In genomic region chr8:108889406-108889805, GRCm38 (mm10) we compare ENCODE assay signal across 15 mouse cellular contexts.
DNase-seq lines count a peak whose midpoint lies in the region; ATAC-seq and TF ChIP-seq lines count a peak whose summit lies in the region.
"Had no signal": no experiment of that assay in that cellular context is flagged by ENCODE, and none has a peak within 500 bp of the region (broad histone marks: within the 10 kb centered on the region; RNA-seq: fewer than 3 reads in every experiment).

No protein-coding gene starts in this region.

- H3K4me1 ChIP-seq in heart, embryonic 11.5 days (ENCODE audit: control insufficient read depth, insufficient read depth, low read length), result peaks cover 22% of the 10 kb centered on the region
- peaks cover 54% of the 10 kb centered on the region for H3K4me1 ChIP-seq in thymus, adult 2 months (replicated peaks; ENCODE audit: control insufficient read depth, insufficient read depth, low read length)
- peaks cover 62% of the 10 kb centered on the region for H3K4me1 ChIP-seq in midbrain, embryonic 13.5 days (replicated peaks)

- no peak for TF ChIP-seq POLR2A in thymus, adult 2 months (IDR thresholded peaks at IDR 0.05; ENCODE audit: control insufficient read depth, extremely low read depth, insufficient read depth, low read length, poor library complexity)

- no peak overlapping the region for H3K9ac ChIP-seq in heart, embryonic 11.5 days (ENCODE audit: low read depth, low read length)
- H3K9ac ChIP-seq in midbrain, embryonic 13.5 days (replicated peaks), result peak overlapping the region; percentile 26
- H3K9ac ChIP-seq: heart, embryonic 12.5 days had no signal

- no peaks in the 10 kb centered on the region for H3K27me3 ChIP-seq in heart, embryonic 11.5 days (ENCODE audit: control insufficient read depth, insufficient read depth, low read length)
- no peaks in the 10 kb centered on the region for H3K27me3 ChIP-seq in thymus, adult 2 months (ENCODE audit: control insufficient read depth, insufficient read depth, low read length)
- H3K27me3 ChIP-seq in midbrain, embryonic 13.5 days, result 0 out of 2 replicates have a peak, but pooled peaks cover 4% of the 10 kb centered on the region
- H3K27me3 ChIP-seq: heart, embryonic 12.5 days; Patski had no signal

- ATAC-seq in heart, embryonic 11.5 days (replicated peaks; ENCODE audit: insufficient number of reproducible peaks, low FRiP score, low TSS enrichment), result no peak
- ATAC-seq in midbrain, embryonic 13.5 days, result no peak
- ATAC-seq: Patski had no signal

- no peak overlapping the region for H3K4me3 ChIP-seq in heart, embryonic 11.5 days (ENCODE audit: low read depth, low read length)
- no peak overlapping the region for H3K4me3 ChIP-seq in thymus, adult 2 months (ENCODE audit: control insufficient read depth, insufficient read depth, low read length)
- no peak overlapping the region for H3K4me3 ChIP-seq in midbrain, embryonic 13.5 days (replicated peaks)
- H3K4me3 ChIP-seq: heart, embryonic 12.5 days had no signal

- whole genome bisulfite sequencing in heart, embryonic 11.5 days (ENCODE audit: insufficient replicate concordance), result 55% methylated on average over 5 of the region's 5 CpGs
- WGBS in thymus, adult 2 months, result 98% methylated on average over 5 of the region's 5 CpGs
- WGBS in midbrain, embryonic 13.5 days, result 14% methylated on average over 5 of the region's 5 CpGs

- H3K9me3 ChIP-seq in heart, embryonic 11.5 days (replicated peaks; ENCODE audit: control insufficient read depth, low read length), result no peaks in the 10 kb centered on the region
- no peaks in the 10 kb centered on the region for H3K9me3 ChIP-seq in midbrain, embryonic 13.5 days
- H3K9me3 ChIP-seq: heart, embryonic 12.5 days had no signal

- no peak for TF ChIP-seq CTCF in thymus, adult 2 months (IDR thresholded peaks at IDR 0.05; ENCODE audit: borderline replicate concordance, control insufficient read depth, extremely low read depth, insufficient read depth, low read length, poor library complexity)

- 0 out of 2 replicates have a peak overlapping the region, but pooled peaks have one; percentile 3 for H3K27ac ChIP-seq in heart, embryonic 11.5 days (ENCODE audit: low read depth, low read length)
- peak overlapping the region; percentile 31; the same call in 1 of the 2 replicates for H3K27ac ChIP-seq in thymus, adult 2 months (ENCODE audit: control insufficient read depth, insufficient read depth, low read length)
- H3K27ac ChIP-seq in midbrain, embryonic 13.5 days, result peak overlapping the region; percentile 30; the same call in 1 of the 2 replicates
- H3K27ac ChIP-seq: kidney, postnatal 0 days had no signal

- no peak for DNase-seq in heart, postnatal 4 days
- DNase-seq in thymus, adult 2 months, result no peak
- DNase-seq in thymus, postnatal 10 days (ENCODE audit: low spot score in 2 of 2), result no peak
- DNase-seq in adrenal gland, postnatal 4 days (ENCODE audit: low spot score in 2 of 2), result no peak
- DNase-seq in spleen, adult 12 weeks (ENCODE audit: low spot score), result no peak
- DNase-seq in layer of hippocampus, adult 9-10 months (ENCODE audit: low spot score), result no peak
- DNase-seq: cerebellum, adult 2 months; lung, postnatal 36 days; right cerebral cortex, postnatal 25 days; thymus, postnatal 14 days had no signal

- H3K36me3 ChIP-seq in heart, embryonic 11.5 days (ENCODE audit: control insufficient read depth, insufficient read depth, low read length), result no peaks in the 10 kb centered on the region
- H3K36me3 ChIP-seq in thymus, adult 2 months (ENCODE audit: control insufficient read depth, insufficient read depth, low read length), result no peaks in the 10 kb centered on the region
- H3K36me3 ChIP-seq in midbrain, embryonic 13.5 days, result peaks cover 6% of the 10 kb centered on the region
- H3K36me3 ChIP-seq: heart, embryonic 12.5 days had no signal

- no peak overlapping the region; the same call in 1 of the 2 replicates for H3K4me2 ChIP-seq in heart, embryonic 11.5 days
- no peak overlapping the region for H3K4me2 ChIP-seq in midbrain, embryonic 13.5 days (replicated peaks)
- H3K4me2 ChIP-seq: heart, embryonic 12.5 days had no signal
